Mouse (Mus musculus): ENCODE results near the gene Tmem145. TPM values are rescaled to one million over a fixed set of nuclear protein-coding genes. Genes with fewer than 3 reads are reported as not detected.
A peak's percentile ranks its signal among the peaks of the same experiment; 100 is the strongest.

The Tmem145 gene
- polyA plus RNA-seq, 1 experiment: not detected

- 85% methylated on average over 2 of the region's 2 CpGs for WGBS
- H3K4me3 ChIP-seq (ENCODE audit: extremely low read depth, insufficient read depth, insufficient read length): no peak overlapping the region
- no peaks in the 10 kb centered on the region for H3K27me3 ChIP-seq (ENCODE audit: control insufficient read depth, insufficient read depth, low read length)
- TF ChIP-seq POLR2A (IDR thresholded peaks at IDR 0.05; ENCODE audit: low read depth, low read length): no peak
- TF ChIP-seq CTCF (IDR thresholded peaks at IDR 0.05; ENCODE audit: extremely low read depth, insufficient read depth, insufficient read length, insufficient replicate concordance): no peak
- peaks cover 66% of the 10 kb centered on the region for H3K36me3 ChIP-seq (ENCODE audit: control insufficient read depth, insufficient read depth, low read length)
- no peak overlapping the region for H3K27ac ChIP-seq (ENCODE audit: insufficient read depth, low read length)
- DNase-seq (ENCODE audit: low read depth in 1 of 2, low spot score in 2 of 2): no peak
- H3K4me1 ChIP-seq (ENCODE audit: control insufficient read depth, insufficient read depth, insufficient read length): peaks cover under 1% of the 10 kb centered on the region; the same call in 1 of the 2 replicates
These were observed 15.0 kb upstream of the Tmem145 start for GRCm38 (mm10) chr7:25290911-25291310.

GRCm38 (mm10) chr7:25292107-25292506 lies 13.8 kb upstream of the Tmem145 start:
- TF ChIP-seq CTCF (IDR thresholded peaks at IDR 0.05; ENCODE audit: extremely low read depth, insufficient read depth, insufficient read length, insufficient replicate concordance) (no peak), POLR2A (IDR thresholded peaks at IDR 0.05; ENCODE audit: low read depth, low read length) (no peak)
- H3K27me3 ChIP-seq (ENCODE audit: control insufficient read depth, insufficient read depth, low read length): no peaks in the 10 kb centered on the region
- no peak overlapping the region for H3K27ac ChIP-seq (ENCODE audit: insufficient read depth, low read length)
- no peak for DNase-seq (ENCODE audit: low read depth in 1 of 2, low spot score in 2 of 2)
- H3K4me3 ChIP-seq (ENCODE audit: extremely low read depth, insufficient read depth, insufficient read length): no peak overlapping the region
- peaks cover 57% of the 10 kb centered on the region for H3K36me3 ChIP-seq (ENCODE audit: control insufficient read depth, insufficient read depth, low read length)
- WGBS: 82% methylated on average over 7 of the region's 7 CpGs
- peaks cover 7% of the 10 kb centered on the region for H3K4me1 ChIP-seq (ENCODE audit: control insufficient read depth, insufficient read depth, insufficient read length)

GRCm38 (mm10) chr7:25293191-25293739 lies 12.6 kb upstream of the Tmem145 start:
- H3K4me1 ChIP-seq (ENCODE audit: control insufficient read depth, insufficient read depth, insufficient read length): peaks cover 7% of the 10 kb centered on the region
- DNase-seq (ENCODE audit: low read depth in 1 of 2, low spot score in 2 of 2): no peak
- WGBS: 95% methylated on average over 10 of the region's 10 CpGs
- TF ChIP-seq POLR2A (IDR thresholded peaks at IDR 0.05; ENCODE audit: low read depth, low read length) (no peak), CTCF (IDR thresholded peaks at IDR 0.05; ENCODE audit: extremely low read depth, insufficient read depth, insufficient read length, insufficient replicate concordance) (no peak)
- H3K36me3 ChIP-seq (ENCODE audit: control insufficient read depth, insufficient read depth, low read length): peaks cover 45% of the 10 kb centered on the region
- H3K27ac ChIP-seq (ENCODE audit: insufficient read depth, low read length): no peak overlapping the region
- no peak overlapping the region for H3K4me3 ChIP-seq (ENCODE audit: extremely low read depth, insufficient read depth, insufficient read length)
- H3K27me3 ChIP-seq (ENCODE audit: control insufficient read depth, insufficient read depth, low read length): no peaks in the 10 kb centered on the region

- H3K4me1 ChIP-seq (ENCODE audit: control insufficient read depth, insufficient read depth, insufficient read length): peaks cover 9% of the 10 kb centered on the region
- no peak for DNase-seq (ENCODE audit: low read depth in 1 of 2, low spot score in 2 of 2)
- no peak for TF ChIP-seq POLR2A (IDR thresholded peaks at IDR 0.05; ENCODE audit: low read depth, low read length)
- no peak for TF ChIP-seq CTCF (IDR thresholded peaks at IDR 0.05; ENCODE audit: extremely low read depth, insufficient read depth, insufficient read length, insufficient replicate concordance)
- no peak overlapping the region for H3K27ac ChIP-seq (ENCODE audit: insufficient read depth, low read length)
- no peak overlapping the region for H3K4me3 ChIP-seq (ENCODE audit: extremely low read depth, insufficient read depth, insufficient read length)
- WGBS: 89% methylated on average over 4 of the region's 4 CpGs
- H3K27me3 ChIP-seq (ENCODE audit: control insufficient read depth, insufficient read depth, low read length): no peaks in the 10 kb centered on the region
- peaks cover 33% of the 10 kb centered on the region for H3K36me3 ChIP-seq (ENCODE audit: control insufficient read depth, insufficient read depth, low read length)
These were observed 11.4 kb upstream of the Tmem145 start for GRCm38 (mm10) chr7:25294495-25294894.

GRCm38 (mm10) chr7:25294960-25295722 lies 10.8 kb upstream of the Tmem145 start:
- H3K27ac ChIP-seq (ENCODE audit: insufficient read depth, low read length): peak overlapping the region; percentile 61
- WGBS: 62% methylated on average over 12 of the region's 12 CpGs
- no peak overlapping the region for H3K4me3 ChIP-seq (ENCODE audit: extremely low read depth, insufficient read depth, insufficient read length)
- no peak for DNase-seq (ENCODE audit: low read depth in 1 of 2, low spot score in 2 of 2)
- no peak for TF ChIP-seq POLR2A (IDR thresholded peaks at IDR 0.05; ENCODE audit: low read depth, low read length)
- TF ChIP-seq CTCF (IDR thresholded peaks at IDR 0.05; ENCODE audit: extremely low read depth, insufficient read depth, insufficient read length, insufficient replicate concordance): no peak
- H3K27me3 ChIP-seq (ENCODE audit: control insufficient read depth, insufficient read depth, low read length): no peaks in the 10 kb centered on the region
- H3K4me1 ChIP-seq (ENCODE audit: control insufficient read depth, insufficient read depth, insufficient read length): peaks cover 9% of the 10 kb centered on the region
- H3K36me3 ChIP-seq (ENCODE audit: control insufficient read depth, insufficient read depth, low read length): peaks cover 28% of the 10 kb centered on the region

GRCm38 (mm10) chr7:25296945-25297453 lies 8.9 kb upstream of the Tmem145 start:
- peak in 1 of 2 experiments; percentile 51 for DNase-seq (ENCODE audit: low read depth in 1 of 2, low spot score in 2 of 2)
- 2% methylated on average over 21 of the region's 21 CpGs for WGBS

More at GRCm38 (mm10) chr7:25296945-25297453, 8.9 kb upstream of the Tmem145 start:
- peaks cover 9% of the 10 kb centered on the region for H3K4me1 ChIP-seq (ENCODE audit: control insufficient read depth, insufficient read depth, insufficient read length)
- peak overlapping the region; percentile 86 for H3K27ac ChIP-seq (ENCODE audit: insufficient read depth, low read length)
- H3K27me3 ChIP-seq (ENCODE audit: control insufficient read depth, insufficient read depth, low read length): no peaks in the 10 kb centered on the region
- peaks cover 13% of the 10 kb centered on the region for H3K36me3 ChIP-seq (ENCODE audit: control insufficient read depth, insufficient read depth, low read length)
- H3K4me3 ChIP-seq (ENCODE audit: extremely low read depth, insufficient read depth, insufficient read length): peak overlapping the region; percentile 71
- TF ChIP-seq CTCF (IDR thresholded peaks at IDR 0.05; ENCODE audit: extremely low read depth, insufficient read depth, insufficient read length, insufficient replicate concordance) (no peak), POLR2A (IDR thresholded peaks at IDR 0.05; ENCODE audit: low read depth, low read length) (no peak)

All from spleen, adult 2 months (tissue).